In the genomic region with DNA sequence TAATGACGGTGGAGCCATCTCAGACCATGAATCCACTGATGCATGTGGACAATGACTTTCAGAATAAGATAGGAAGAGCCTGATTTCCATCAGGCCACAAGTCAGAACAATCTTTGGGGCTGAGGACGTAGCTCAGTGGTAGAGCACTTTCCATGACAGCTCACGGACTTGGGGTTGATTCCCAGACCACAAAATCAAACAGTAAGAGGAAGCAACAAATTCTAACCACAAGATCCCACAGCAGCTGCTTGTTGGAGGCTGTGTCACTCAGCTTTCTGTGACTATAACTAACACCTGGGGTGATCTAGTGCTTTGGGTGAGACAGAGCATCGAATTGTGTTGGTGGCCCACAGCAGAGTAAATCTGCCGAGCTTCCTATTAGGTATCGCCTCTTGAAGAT, we compare ENCODE assay signal across 30 mouse cellular contexts. TPM values are rescaled to one million over a fixed set of nuclear protein-coding genes. Genes with fewer than 3 reads are reported as not detected.
DNase-seq lines count a peak whose midpoint lies in the region; ATAC-seq and TF ChIP-seq lines count a peak whose summit lies in the region.
"Had no signal": no experiment of that assay in that cellular context is flagged by ENCODE, and none has a peak within 500 bp of the region (broad histone marks: within the 10 kb centered on the region; RNA-seq: fewer than 3 reads in every experiment).

No protein-coding gene starts in this region.

- TF ChIP-seq EP300 in MEL (IDR thresholded peaks at IDR 0.05; ENCODE audit: low read depth in 1 of 2, low read length in 2 of 2) = no peak

- peaks cover 7 to 23% of the 10 kb centered on the region in 2 experiments; a peak in 3 of 4 replicates for H3K27me3 ChIP-seq in MEL (ENCODE audit: control insufficient read depth in 1 of 2, insufficient read depth in 2 of 2, low read length in 2 of 2)
- no peaks in the 10 kb centered on the region; the same call in 1 of the 2 replicates for H3K27me3 ChIP-seq in cerebellum, adult 2 months (ENCODE audit: control insufficient read depth, insufficient read depth, low read length)
- H3K27me3 ChIP-seq: heart, embryonic 13.5 days; hindbrain, embryonic 15.5 days had no signal

- H3K9me3 ChIP-seq in MEL (replicated peaks; ENCODE audit: insufficient read depth, low read length) = no peaks in the 10 kb centered on the region
- H3K9me3 ChIP-seq: forebrain, embryonic 10.5 days; forebrain, embryonic 13.5 days; heart, embryonic 13.5 days; hindbrain, embryonic 12.5 days; hindbrain, embryonic 15.5 days had no signal

- no peak overlapping the region for H3K9ac ChIP-seq in MEL (ENCODE audit: control insufficient read depth, low read depth, low read length, poor library complexity, severe bottlenecking)
- H3K9ac ChIP-seq: forebrain, embryonic 13.5 days; heart, embryonic 13.5 days; hindbrain, embryonic 12.5 days; hindbrain, embryonic 15.5 days had no signal

- no peak for TF ChIP-seq POLR2A in MEL (IDR thresholded peaks at IDR 0.05; ENCODE audit: control insufficient read depth in 1 of 2, insufficient read depth in 1 of 2, low read depth in 1 of 2, low read length in 2 of 2, poor library complexity in 1 of 2)
- TF ChIP-seq POLR2A in cerebellum, adult 2 months (IDR thresholded peaks at IDR 0.05; ENCODE audit: borderline replicate concordance, insufficient read depth, low read length) = no peak

- peak; percentile 31; the same call in 1 of the 2 replicates for ATAC-seq in megakaryocyte progenitor cell, adult 5-6 weeks (replicated peaks; ENCODE audit: poor library complexity)
- ATAC-seq: CD4-positive, CD25-positive, alpha-beta regulatory T cell, adult 4 months; forebrain, embryonic 13.5 days; forebrain, embryonic 16.5 days; intestine, postnatal 0 days; Patski had no signal

- intact Hi-C loops in heart, postnatal 36 days (cut with DNase I) = no loop called here

- no peaks in the 10 kb centered on the region for H3K4me1 ChIP-seq in MEL (ENCODE audit: control insufficient read depth in 1 of 2, insufficient read depth in 2 of 2, low read length in 2 of 2)
- no peaks in the 10 kb centered on the region for H3K4me1 ChIP-seq in cerebellum, adult 2 months (ENCODE audit: control insufficient read depth, insufficient read depth, low read length)
- H3K4me1 ChIP-seq: forebrain, embryonic 10.5 days; forebrain, embryonic 13.5 days; hindbrain, embryonic 12.5 days; hindbrain, embryonic 15.5 days had no signal

- DNase-seq in heart, adult 11 months = peak; percentile 46
- DNase-seq in heart, postnatal 36 days = no peak
- DNase-seq in 416B (ENCODE audit: low read depth) (peak; percentile 67), MEL (ENCODE audit: low read depth, low spot score) (peak; percentile 9)
- no peak for DNase-seq in layer of hippocampus, adult 8-10 months (ENCODE audit: low spot score in 2 of 2)
- no peak for DNase-seq in frontal cortex, postnatal 25 days (ENCODE audit: low spot score in 2 of 2)
- no peak for DNase-seq in cerebellum, adult 2 months
- DNase-seq: adrenal gland, postnatal 10 days; B cell, adult 2 months; cerebellum, adult 11 months; cerebellum, adult 8-10 months; cerebellum, postnatal 10 days; cerebellum, postnatal 36 days; gastrocnemius, postnatal 25 days; heart, postnatal 14 days had no signal

- no peak overlapping the region for H3K4me3 ChIP-seq in MEL (ENCODE audit: control insufficient read depth in 1 of 2, insufficient read depth in 1 of 2, low read depth in 2 of 2, low read length in 2 of 2)
- H3K4me3 ChIP-seq in cerebellum, adult 2 months (replicated peaks; ENCODE audit: insufficient read depth, low read depth, low read length) = no peak overlapping the region
- H3K4me3 ChIP-seq: forebrain, embryonic 10.5 days; forebrain, embryonic 13.5 days; heart, embryonic 13.5 days; hindbrain, embryonic 12.5 days; hindbrain, embryonic 15.5 days had no signal

- WGBS in cerebellum, adult 2 months = 85% methylated on average over 6 of the region's 6 CpGs

- no peaks in the 10 kb centered on the region for H3K36me3 ChIP-seq in MEL (ENCODE audit: control insufficient read depth in 1 of 2, insufficient read depth in 2 of 2, low read length in 2 of 2)
- H3K36me3 ChIP-seq: forebrain, embryonic 10.5 days; heart, embryonic 13.5 days; hindbrain, embryonic 12.5 days; hindbrain, embryonic 15.5 days had no signal

- no peak for TF ChIP-seq RAD21 in MEL (IDR thresholded peaks at IDR 0.05; ENCODE audit: low read depth, low read length)

- H3K79me2 ChIP-seq in MEL (ENCODE audit: control insufficient read depth, insufficient read depth, low read length, poor library complexity) = no peaks in the 10 kb centered on the region

- no peak for TF ChIP-seq CTCF in MEL (IDR thresholded peaks at IDR 0.05 in 2 of 3, conservative IDR thresholded peaks at IDR 0.05 in 1 of 3; ENCODE audit: control insufficient read depth in 1 of 3, insufficient read depth in 1 of 3, low read depth in 2 of 3, low read length in 3 of 3, poor library complexity in 1 of 3, severe bottlenecking in 1 of 3)
- no peak for TF ChIP-seq CTCF in cerebellum, adult 2 months (IDR thresholded peaks at IDR 0.05; ENCODE audit: borderline replicate concordance, insufficient read depth, low read depth, low read length)

- no peak overlapping the region for H3K27ac ChIP-seq in MEL (ENCODE audit: control insufficient read depth, low read depth, low read length)
- no peak overlapping the region for H3K27ac ChIP-seq in cerebellum, adult 2 months (ENCODE audit: insufficient read depth, low read length)
- H3K27ac ChIP-seq: forebrain, embryonic 10.5 days; forebrain, embryonic 13.5 days; heart, embryonic 13.5 days; hindbrain, embryonic 12.5 days; hindbrain, embryonic 15.5 days had no signal

TF ChIP-seq in MEL, 35 proteins besides CTCF, POLR2A, EP300 and RAD21:
- TF ChIP-seq NELFE (IDR thresholded peaks at IDR 0.05; ENCODE audit: low read depth, low read length) (no peak), USF1 (IDR thresholded peaks at IDR 0.05; ENCODE audit: low read depth, low read length) (no peak), BHLHE40 (IDR thresholded peaks at IDR 0.05; ENCODE audit: borderline replicate concordance, low read depth, low read length) (no peak), UBTF (IDR thresholded peaks at IDR 0.05; ENCODE audit: borderline replicate concordance, insufficient read depth, low read depth, low read length) (no peak), MEF2A (IDR thresholded peaks at IDR 0.05; ENCODE audit: extremely low read depth, insufficient replicate concordance, low read depth, low read length, poor library complexity, severe bottlenecking) (no peak)

RNA-seq across cellular contexts. Expression of gene Nkx2-5, which starts 28.0 kb away (rescaled TPM):
- 10 to 100 TPM; 80.7 TPM for total RNA-seq in heart, postnatal 36 days (2021)
- not detected in 2 replicates for total RNA-seq in MEL (2012; rRNA removed)
- not detected for polyA plus RNA-seq in MEL (2012; ENCODE audit: insufficient read depth in 1 of 2, insufficient read length in 2 of 2, low read depth in 1 of 2, low replicate concordance in 2 of 2, missing spikeins in 1 of 2)
- total RNA-seq in megakaryocyte progenitor cell, adult 5-6 weeks (2015) = not detected in 2 replicates
- total RNA-seq in megakaryocyte progenitor cell, adult 5-6 weeks (2017) = not detected in 2 replicates
- total RNA-seq in layer of hippocampus, adult 8-10 months (2022) = not detected
- not detected in 2 replicates for polyA plus RNA-seq in cerebellum, adult 2 months (2012; rRNA removed)
- total RNA-seq: adrenal gland, adult 18-20 months; adrenal gland, postnatal 10 days; adrenal gland, postnatal 4 days; gastrocnemius, adult 8-10 months; gastrocnemius, postnatal 25 days; hematopoietic stem cell, adult 5-6 weeks had no signal
- polyA plus RNA-seq: CD4-positive, CD25-positive, alpha-beta regulatory T cell, adult 4 months; forebrain, embryonic 10.5 days; forebrain, embryonic 13.5 days; forebrain, embryonic 16.5 days; gonadal fat pad, adult 2 months; hindbrain, embryonic 12.5 days; Patski had no signal

RNA-seq across cellular contexts. Expression of gene Bnip1, which starts 35.9 kb away (rescaled TPM):
- total RNA-seq in heart, postnatal 36 days (2021) = 10 to 100 TPM; 24.5 to 27.2 TPM
- total RNA-seq in MEL (2012; rRNA removed) = 34.8 and 44.1 TPM in 2 replicates
- 10 to 100 TPM in 1 of 2 experiments, not detected in 1; 44.2 TPM for polyA plus RNA-seq in MEL (2012; ENCODE audit: insufficient read depth in 1 of 2, insufficient read length in 2 of 2, low read depth in 1 of 2, low replicate concordance in 2 of 2, missing spikeins in 1 of 2)
- 38.2 and 42.5 TPM in 2 replicates for total RNA-seq in megakaryocyte progenitor cell, adult 5-6 weeks (2015)
- 47.6 and 48.6 TPM in 2 replicates for total RNA-seq in megakaryocyte progenitor cell, adult 5-6 weeks (2017)
- total RNA-seq in layer of hippocampus, adult 8-10 months (2022) = 10 to 100 TPM; 32.7 to 35.3 (median 33.6) TPM
- 34.5 and 35.6 TPM in 2 replicates for polyA plus RNA-seq in cerebellum, adult 2 months (2012; rRNA removed)

Comparison
In these comparisons a context has a peak if more than half of its experiments do, and no peak if none do; other contexts are left out.
1. DNase-seq: peak in heart, adult 11 months (single experiment), 416B (single experiment) and MEL (single experiment); none in heart, postnatal 36 days (0 of 2), layer of hippocampus, adult 8-10 months (0 of 2), frontal cortex, postnatal 25 days (0 of 2) and cerebellum, adult 2 months (0 of 2).
2. RNA of gene Nkx2-5, which starts 28.0 kb away (total RNA-seq): 80.7 TPM in heart, postnatal 36 days; not detected in MEL, not detected in megakaryocyte progenitor cell, adult 5-6 weeks and not detected in layer of hippocampus, adult 8-10 months; every median in the first group is over 10 times any median in the second.